Mouse (Mus musculus) embryonic facial prominence, embryonic 10.5 days (tissue): ENCODE measurements at regions not wholly inside any gene's neighbourhood (a gene's known extent, or its start where the extent isn't known, plus 50 kb on each side); places are given as distances from the start of the nearest gene placed in this dataset.

Experiments
- DNase-seq: peaks from one replicate; pipeline ENCODE4 v3.0.0-alpha.2; 2017; ENCODE audit warnings: low spot score
- H3K27ac ChIP-seq: fragments of 300-500 bp; sonication (generic); replicated peaks from 2 replicates; pipeline ENCODE4 v1.5.1; 2016; ENCODE audit warnings: mild to moderate bottlenecking
- H3K27me3 ChIP-seq: fragments of 300-500 bp; sonication (generic); replicated peaks from 2 replicates; pipeline ENCODE4 v1.6.1; 2016; ENCODE audit warnings: low read depth, mild to moderate bottlenecking; ENCODE audit not compliant: poor library complexity, severe bottlenecking
- H3K36me3 ChIP-seq: fragments of 300-500 bp; sonication (generic); replicated peaks from 2 replicates; pipeline ENCODE4 v1.6.1; 2016; ENCODE audit warnings: mild to moderate bottlenecking, moderate library complexity
- H3K4me1 ChIP-seq: fragments of 300-500 bp; sonication (generic); 2 replicates; pipeline ENCODE4 v1.6.1; 2016
- H3K4me3 ChIP-seq: fragments of 300-500 bp; sonication (generic); 2 replicates; pipeline ENCODE4 v1.5.1; 2016; ENCODE audit warnings: mild to moderate bottlenecking, moderate library complexity
- H3K9me3 ChIP-seq: fragments of 300-500 bp; sonication (generic); 2 replicates; pipeline ENCODE4 v1.6.1; 2016; ENCODE audit warnings: mild to moderate bottlenecking
- WGBS: fragments of 180-500 bp; shearing (Covaris S2); methylation state at CpG from one replicate; pipeline ENCODE4 v1.1.7; 2016; 5-methylcytosine and 5-hydroxymethylcytosine counted together

GRCm38 (mm10) chr16:21296786-21297185 lies 92.2 kb downstream of the Ephb3 start:
- Histone ChIP-seq H3K27ac (no peak overlapping the region), H3K27me3 (peaks cover 9% of the 10 kb centered on the region; the same call in 1 of the 2 replicates), H3K4me3 (no peak overlapping the region), H3K4me1 (peaks cover 48% of the 10 kb centered on the region), H3K9me3 (no peaks in the 10 kb centered on the region), H3K36me3 (no peaks in the 10 kb centered on the region)
- DNase-seq = no peak
- WGBS = 78% methylated on average over 3 of the region's 3 CpGs

GRCm38 (mm10) chr16:21298866-21299265 lies 94.3 kb downstream of the Ephb3 start:
- peaks cover 9% of the 10 kb centered on the region; the same call in 1 of the 2 replicates for H3K27me3 ChIP-seq
- no peak overlapping the region for H3K4me3 ChIP-seq
- 71% methylated on average over 7 of the region's 7 CpGs for WGBS
- no peak overlapping the region for H3K27ac ChIP-seq
- no peak for DNase-seq
- no peaks in the 10 kb centered on the region for H3K9me3 ChIP-seq
- no peaks in the 10 kb centered on the region for H3K36me3 ChIP-seq
- H3K4me1 ChIP-seq = peaks cover 32% of the 10 kb centered on the region

- DNase-seq = no peak
- 82% methylated on average over 3 of the region's 3 CpGs for WGBS
- Histone ChIP-seq H3K4me1 (peaks cover 48% of the 10 kb centered on the region), H3K27me3 (peaks cover 21% of the 10 kb centered on the region), H3K9me3 (no peaks in the 10 kb centered on the region), H3K4me3 (no peak overlapping the region), H3K27ac (peak overlapping the region; percentile 57; the same call in 1 of the 2 replicates), H3K36me3 (no peaks in the 10 kb centered on the region)
Observed at GRCm38 (mm10) chr16:21305859-21306258, 101.3 kb downstream of the Ephb3 start.

- Histone ChIP-seq H3K36me3 (no peaks in the 10 kb centered on the region), H3K4me1 (peaks cover 70% of the 10 kb centered on the region), H3K4me3 (no peak overlapping the region; the same call in 1 of the 2 replicates), H3K27ac (peak overlapping the region; percentile 93), H3K9me3 (no peaks in the 10 kb centered on the region), H3K27me3 (peaks cover 21% of the 10 kb centered on the region)
- peak; percentile 40 for DNase-seq
- WGBS = 44% methylated on average over 8 of the region's 8 CpGs
Observed at GRCm38 (mm10) chr16:21308513-21308912, 104.0 kb downstream of the Ephb3 start.

- WGBS = 2% methylated on average over 35 of the region's 35 CpGs
- peak overlapping the region; percentile 55 for H3K4me3 ChIP-seq
- H3K27me3 ChIP-seq = peaks cover 21% of the 10 kb centered on the region
- no peaks in the 10 kb centered on the region for H3K9me3 ChIP-seq
- H3K36me3 ChIP-seq = no peaks in the 10 kb centered on the region
- peak overlapping the region; percentile 93 for H3K27ac ChIP-seq
- peaks cover 66% of the 10 kb centered on the region for H3K4me1 ChIP-seq
- DNase-seq = peak; percentile 94
Observed at GRCm38 (mm10) chr16:21310636-21311615, 106.4 kb downstream of the Ephb3 start.

- H3K27ac ChIP-seq = peak overlapping the region; percentile 93
- H3K36me3 ChIP-seq = no peaks in the 10 kb centered on the region
Observed at GRCm38 (mm10) chr16:21311781-21312180, 107.2 kb downstream of the Ephb3 start.

GRCm38 (mm10) chr16:21315751-21316151 lies 107.2 kb upstream of the Vps8 start:
- H3K4me3 ChIP-seq = no peak overlapping the region
- H3K36me3 ChIP-seq = no peaks in the 10 kb centered on the region
- peak overlapping the region; percentile 51 for H3K27ac ChIP-seq
- peaks cover 7% of the 10 kb centered on the region; the same call in 1 of the 2 replicates for H3K27me3 ChIP-seq
- no peaks in the 10 kb centered on the region for H3K9me3 ChIP-seq
- H3K4me1 ChIP-seq = peaks cover 61% of the 10 kb centered on the region
- no peak for DNase-seq
- WGBS = 69% methylated on average over 6 of the region's 6 CpGs

More at GRCm38 (mm10) chr16:21311781-21312180, 107.2 kb downstream of the Ephb3 start:
- 0 out of 2 replicates have a peak overlapping the region, but pooled peaks have one; percentile 55 for H3K4me3 ChIP-seq
- H3K27me3 ChIP-seq = peaks cover 21% of the 10 kb centered on the region
- no peak for DNase-seq
- peaks cover 66% of the 10 kb centered on the region for H3K4me1 ChIP-seq
- H3K9me3 ChIP-seq = no peaks in the 10 kb centered on the region

GRCm38 (mm10) chr16:21318009-21318639 lies 104.8 kb upstream of the Vps8 start:
- H3K27me3 ChIP-seq = peaks cover 14% of the 10 kb centered on the region; the same call in 1 of the 2 replicates
- no peak for DNase-seq
- WGBS = 76% methylated on average over 7 of the region's 7 CpGs
- peaks cover 60% of the 10 kb centered on the region for H3K4me1 ChIP-seq
- no peak overlapping the region for H3K4me3 ChIP-seq
- 0 out of 2 replicates have a peak overlapping the region, but pooled peaks have one; percentile 48 for H3K27ac ChIP-seq
- no peaks in the 10 kb centered on the region for H3K9me3 ChIP-seq
- H3K36me3 ChIP-seq = no peaks in the 10 kb centered on the region

- Histone ChIP-seq H3K36me3 (no peaks in the 10 kb centered on the region), H3K4me1 (peaks cover 57% of the 10 kb centered on the region), H3K4me3 (no peak overlapping the region), H3K27ac (peak overlapping the region; percentile 41), H3K27me3 (0 out of 2 replicates have a peak, but pooled peaks cover 14% of the 10 kb centered on the region), H3K9me3 (no peaks in the 10 kb centered on the region)
- 69% methylated on average over 9 of the region's 9 CpGs for WGBS
- DNase-seq = no peak
Observed at GRCm38 (mm10) chr16:21318640-21319365, 104.1 kb upstream of the Vps8 start.

GRCm38 (mm10) chr16:21320284-21320683 lies 102.6 kb upstream of the Vps8 start:
- Histone ChIP-seq H3K4me1 (peaks cover 64% of the 10 kb centered on the region), H3K9me3 (no peaks in the 10 kb centered on the region), H3K27ac (no peak overlapping the region), H3K4me3 (no peak overlapping the region), H3K36me3 (no peaks in the 10 kb centered on the region), H3K27me3 (0 out of 2 replicates have a peak, but pooled peaks cover 14% of the 10 kb centered on the region)
- WGBS = 81% methylated on average over 2 of the region's 2 CpGs
- DNase-seq = no peak

GRCm38 (mm10) chr16:21321188-21322070 lies 101.5 kb upstream of the Vps8 start:
- Histone ChIP-seq H3K27me3 (0 out of 2 replicates have a peak, but pooled peaks cover 14% of the 10 kb centered on the region), H3K27ac (peak overlapping the region; percentile 45)
- WGBS = 43% methylated on average over 18 of the region's 18 CpGs

More at GRCm38 (mm10) chr16:21321188-21322070, 101.5 kb upstream of the Vps8 start:
- H3K4me1 ChIP-seq = peaks cover 55% of the 10 kb centered on the region
- no peak overlapping the region for H3K4me3 ChIP-seq
- no peaks in the 10 kb centered on the region for H3K9me3 ChIP-seq
- no peaks in the 10 kb centered on the region for H3K36me3 ChIP-seq
- DNase-seq = peak; percentile 54
